Mouse (Mus musculus) adrenal gland, postnatal 25 days (tissue): ENCODE measurements around the gene 4930518I15Rik. TPM values are rescaled to one million over a fixed set of nuclear protein-coding genes. Genes with fewer than 3 reads are reported as not detected.
A peak's percentile ranks its signal among the peaks of the same experiment; 100 is the strongest.
"Not testable (repeated sequence)": the region's sequence is repeated elsewhere in the genome, so short reads cannot be mapped to it uniquely, and the experiment has no call there.

Experiments used
- DNase-seq: peaks from one replicate; pipeline ENCODE4 v3.0.0; 2021; ENCODE audit warnings: mixed read lengths
- total RNA-seq: library from RNA; stranded (reverse); gene quantifications from 2 replicates; pipeline ENCODE4 v1.2.3, GENCODE M21; 2021

4930518I15Rik gene
- total RNA-seq, 1 experiment from 2014 or later: 4.8 TPM

GRCm38 (mm10) chr2:156877726-156878125, 20.0 kb upstream of the 4930518I15Rik start:
- peak; percentile 15 for DNase-seq

- no peak for DNase-seq
These were observed 17.2 kb upstream of the 4930518I15Rik start for GRCm38 (mm10) chr2:156874760-156875510.

- DNase-seq: no peak
These were observed 16.5 kb upstream of the 4930518I15Rik start for GRCm38 (mm10) chr2:156874047-156874759.

- DNase-seq: peak; percentile 22
These were observed 15.9 kb upstream of the 4930518I15Rik start for GRCm38 (mm10) chr2:156873629-156874028.

DNA sequence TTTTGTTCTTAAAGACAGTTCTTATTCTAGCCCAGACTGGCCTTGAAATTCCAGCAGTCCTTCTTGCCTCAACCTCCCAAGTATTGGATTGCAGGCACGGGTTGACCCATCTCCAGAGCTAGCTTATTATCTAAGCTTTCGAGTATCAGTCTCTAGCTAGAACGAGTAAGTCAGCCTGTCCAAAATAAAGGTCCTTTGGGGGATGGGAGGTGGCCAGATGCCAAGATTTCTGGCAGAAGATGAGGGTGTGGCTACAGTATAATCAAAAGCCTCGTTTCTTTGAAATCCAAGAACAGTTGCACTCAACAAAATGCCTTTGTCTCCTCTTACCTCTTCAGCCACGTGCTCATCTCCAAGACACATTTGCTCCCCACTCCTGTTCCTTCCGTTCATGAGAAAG, 12.8 kb upstream of the 4930518I15Rik start:
- peak; percentile 69 for DNase-seq

DNA sequence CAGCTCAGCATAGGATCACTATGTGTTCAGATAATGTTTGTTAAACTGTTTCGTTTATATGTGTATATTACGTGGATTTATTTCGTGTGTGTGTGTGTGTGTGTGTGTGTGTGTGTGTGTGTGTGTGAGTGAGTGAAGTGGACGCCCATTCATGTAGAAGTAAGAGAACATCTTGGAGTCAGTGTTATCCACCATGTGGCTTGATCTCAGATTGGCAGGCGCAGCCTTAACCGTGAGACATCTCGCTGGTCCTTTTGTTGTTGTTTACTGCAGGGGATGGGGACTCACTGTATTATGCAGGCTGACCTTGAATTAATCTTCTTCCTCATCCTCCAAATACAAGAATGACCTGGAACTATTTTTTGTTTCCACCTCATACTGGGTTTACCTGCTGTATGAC, 11.8 kb upstream of the 4930518I15Rik start:
- DNase-seq: no peak

GRCm38 (mm10) chr2:156868994-156869393, 11.2 kb upstream of the 4930518I15Rik start:
- DNase-seq: peak; percentile 17

DNA sequence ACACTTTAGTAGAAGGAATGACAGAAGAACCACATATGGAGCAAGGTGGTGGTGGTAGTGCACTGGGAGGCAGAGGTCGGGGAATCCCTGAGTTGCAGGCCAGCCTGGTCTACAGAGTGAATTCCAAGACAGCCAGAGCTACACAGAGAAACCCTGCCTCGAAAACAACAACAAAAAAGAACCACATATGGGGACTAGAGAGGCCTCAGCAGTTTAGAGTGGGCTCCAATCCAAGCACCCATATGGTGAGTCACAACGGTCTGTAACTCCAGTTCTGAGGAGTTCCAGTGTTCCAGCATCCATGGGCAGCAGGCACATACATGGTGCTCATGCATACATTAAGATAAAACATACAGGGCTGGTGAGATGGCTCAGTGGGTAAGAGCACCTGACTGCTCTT, 6.7 kb upstream of the 4930518I15Rik start:
- DNase-seq: peak; percentile 18

DNA sequence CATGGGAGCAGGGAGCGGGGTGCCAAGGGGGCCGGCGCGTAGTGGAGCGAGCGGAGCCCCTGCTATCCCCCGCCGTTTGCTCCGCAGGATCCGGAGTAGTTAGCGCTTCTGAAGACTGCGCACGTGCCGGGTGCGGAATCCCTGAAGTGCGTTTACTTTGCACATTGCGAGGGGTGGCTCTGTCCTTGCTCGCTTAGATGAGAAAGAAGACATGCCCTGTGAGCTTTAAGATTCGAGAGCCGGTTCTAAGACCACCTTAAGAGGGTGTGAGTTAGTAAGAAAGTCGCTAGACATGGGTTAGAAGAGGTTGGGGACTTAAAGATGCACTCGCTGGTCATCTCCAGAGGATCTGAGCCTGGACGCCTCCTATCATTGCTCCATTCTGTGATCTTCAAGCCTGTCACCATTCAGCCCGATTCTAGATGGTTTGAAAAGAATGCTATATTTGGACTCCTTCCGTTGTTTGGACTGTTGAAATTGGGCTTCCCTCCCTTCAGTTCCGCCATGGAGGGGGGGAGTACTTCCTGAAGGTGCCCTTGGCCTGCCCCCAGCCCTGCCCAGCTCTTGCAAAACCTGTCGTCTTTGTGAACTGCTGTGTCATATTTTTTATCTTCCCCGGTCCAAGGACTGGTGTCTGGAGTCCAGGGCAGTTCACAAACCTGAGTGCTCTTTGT, 5.9 kb upstream of the 4930518I15Rik start:
- peak; percentile 70 for DNase-seq

DNA sequence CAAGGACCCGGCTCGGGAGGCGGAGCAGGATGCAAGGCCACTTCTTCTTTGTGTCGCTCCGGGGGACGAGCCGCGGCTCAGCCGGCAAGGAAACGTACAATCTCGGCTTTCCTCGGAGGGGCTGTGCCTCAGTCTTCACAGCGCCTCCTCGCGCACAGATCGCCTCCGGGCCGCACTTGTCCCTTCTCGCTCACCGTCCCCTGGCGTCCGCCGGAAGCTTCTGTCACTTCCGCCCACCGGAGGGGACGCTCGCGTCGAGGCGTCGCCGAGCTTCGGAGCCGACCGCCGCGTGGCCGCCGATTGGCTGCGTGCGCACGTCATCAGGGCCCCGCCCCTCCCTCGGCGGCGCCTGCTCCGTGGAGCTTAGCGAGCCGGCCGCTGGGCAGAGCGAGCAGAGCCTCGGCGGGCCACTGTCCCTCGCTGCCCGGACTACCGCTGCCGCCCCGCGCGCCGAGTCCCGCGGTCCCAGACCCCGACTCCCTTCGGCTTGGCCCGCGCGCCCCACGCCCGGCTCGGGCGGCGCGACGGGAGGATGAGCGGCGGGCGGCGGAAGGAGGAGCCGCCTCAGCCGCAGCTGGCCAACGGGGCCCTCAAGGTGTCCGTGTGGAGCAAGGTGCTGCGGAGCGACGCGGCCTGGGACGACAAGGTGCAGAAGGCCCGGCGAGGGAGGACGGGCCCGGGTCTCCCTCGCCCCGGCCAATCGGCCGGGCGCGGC, 5.2 kb upstream of the 4930518I15Rik start, which contains the start of gene Rab5if:
TSS of gene Rab5if (plus strand) at position 357 of the 715 bp plus-strand sequence.
- peak; percentile 98 for DNase-seq

- peak; percentile 53 for DNase-seq
These were observed 4.4 kb upstream of the 4930518I15Rik start for GRCm38 (mm10) chr2:156862041-156862717.

GRCm38 (mm10) chr2:156858671-156859070, 925 bp upstream of the 4930518I15Rik start:
- DNase-seq: no peak

GRCm38 (mm10) chr2:156857385-156857791, 358 bp downstream of the 4930518I15Rik start:
- no peak for DNase-seq

DNA sequence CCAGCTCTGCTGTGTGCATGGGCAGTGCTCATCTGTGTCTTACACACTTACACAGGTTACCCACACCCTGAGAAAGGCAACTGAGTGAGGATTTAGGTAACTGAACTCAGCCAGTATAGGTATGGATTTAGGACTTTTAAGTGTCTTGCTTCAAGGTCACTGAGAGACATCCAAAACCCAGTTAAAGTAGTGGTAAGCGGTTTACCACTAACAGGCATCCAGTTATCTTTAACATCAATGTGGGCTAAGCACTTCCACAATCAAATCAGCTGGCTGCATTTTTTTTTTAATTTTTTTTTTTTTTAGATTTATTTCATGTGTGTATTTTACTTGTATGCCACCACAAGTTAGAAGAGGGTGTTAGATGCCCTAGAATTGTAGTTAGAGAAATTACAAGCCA, 1.4 kb downstream of the 4930518I15Rik start:
- DNase-seq: no peak

GRCm38 (mm10) chr2:156853999-156854771, 3.6 kb downstream of the 4930518I15Rik start:
- peak; percentile 37 for DNase-seq

GRCm38 (mm10) chr2:156853584-156853983, 4.2 kb downstream of the 4930518I15Rik start:
- DNase-seq: not testable (repeated sequence)

- no peak for DNase-seq
These were observed 7.2 kb downstream of the 4930518I15Rik start for GRCm38 (mm10) chr2:156850505-156850904.

GRCm38 (mm10) chr2:156848526-156849182, 9.1 kb downstream of the 4930518I15Rik start:
- no peak for DNase-seq

- DNase-seq: no peak
These were observed 10.1 kb downstream of the 4930518I15Rik start for GRCm38 (mm10) chr2:156847653-156848052.

DNA sequence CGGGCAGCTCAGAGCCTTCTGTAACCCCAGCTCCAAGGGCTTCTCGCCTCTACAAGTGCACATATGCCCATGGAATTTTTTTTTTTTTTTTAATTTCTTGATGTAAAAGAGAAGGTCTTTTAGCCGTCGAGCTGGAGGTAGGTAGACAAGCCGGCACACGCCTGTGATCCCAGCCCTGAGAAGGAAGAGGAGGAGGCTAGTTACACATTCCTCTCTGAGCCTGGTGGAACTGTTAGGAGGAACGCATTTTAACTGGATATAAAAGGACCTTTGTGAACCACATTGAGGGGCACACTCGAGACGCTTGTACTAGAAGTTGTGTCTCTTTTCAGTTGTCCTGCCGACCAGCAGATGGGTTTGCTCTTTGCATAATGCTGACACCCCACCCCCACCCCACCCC, 13.0 kb downstream of the 4930518I15Rik start:
- no peak for DNase-seq
